Mouse (Mus musculus): ENCODE results near the gene Sestd1. TPM values are rescaled to one million over a fixed set of nuclear protein-coding genes. Genes with fewer than 3 reads are reported as not detected.

Sestd1 gene
- polyA plus RNA-seq, 1 experiment from 2014 or later: 13.2 TPM

Other genes starting within 250 kb of the Sestd1 start
- gene Ccdc141, start 110.0 kb downstream of the Sestd1 start, polyA plus RNA-seq (2015; fragmentation: Nextera tagmentation; extraction: Ambion mirVana): 22.0 and 30.3 TPM in 2 replicates